Mouse (Mus musculus) embryonic facial prominence, embryonic 10.5 days (tissue): ENCODE results near the gene Cklf. TPM values are rescaled to one million over a fixed set of nuclear protein-coding genes. Genes with fewer than 3 reads are reported as not detected.
"Not testable (repeated sequence)": the region's sequence is repeated elsewhere in the genome, so short reads cannot be mapped to it uniquely, and the experiment has no call there.

ENCODE experiments used
- DNase-seq: peaks from one replicate; pipeline ENCODE4 v3.0.0-alpha.2; 2017; ENCODE audit warnings: low spot score
- H3K27ac ChIP-seq: fragments of 300-500 bp; sonication (generic); replicated peaks from 2 replicates; pipeline ENCODE4 v1.5.1; 2016; ENCODE audit warnings: mild to moderate bottlenecking
- H3K27me3 ChIP-seq: fragments of 300-500 bp; sonication (generic); replicated peaks from 2 replicates; pipeline ENCODE4 v1.6.1; 2016; ENCODE audit warnings: low read depth, mild to moderate bottlenecking; ENCODE audit not compliant: poor library complexity, severe bottlenecking
- H3K36me3 ChIP-seq: fragments of 300-500 bp; sonication (generic); replicated peaks from 2 replicates; pipeline ENCODE4 v1.6.1; 2016; ENCODE audit warnings: mild to moderate bottlenecking, moderate library complexity
- H3K4me1 ChIP-seq: fragments of 300-500 bp; sonication (generic); 2 replicates; pipeline ENCODE4 v1.6.1; 2016
- H3K4me3 ChIP-seq: fragments of 300-500 bp; sonication (generic); 2 replicates; pipeline ENCODE4 v1.5.1; 2016; ENCODE audit warnings: mild to moderate bottlenecking, moderate library complexity
- H3K9me3 ChIP-seq: fragments of 300-500 bp; sonication (generic); 2 replicates; pipeline ENCODE4 v1.6.1; 2016; ENCODE audit warnings: mild to moderate bottlenecking
- WGBS: fragments of 180-500 bp; shearing (Covaris S2); methylation state at CpG from one replicate; pipeline ENCODE4 v1.1.7; 2016; 5-methylcytosine and 5-hydroxymethylcytosine counted together
- polyA plus RNA-seq: library from polyadenylated mRNA; unstranded; fragments of >200 nt; fragmentation: Nextera tagmentation; extraction: Ambion mirVana; gene quantifications from 2 replicates; pipeline ENCODE4 v1.2.1, GENCODE M21; 2016

Gene Cklf
- polyA plus RNA-seq, 1 experiment from 2014 or later, result 41.4 TPM

DNA sequence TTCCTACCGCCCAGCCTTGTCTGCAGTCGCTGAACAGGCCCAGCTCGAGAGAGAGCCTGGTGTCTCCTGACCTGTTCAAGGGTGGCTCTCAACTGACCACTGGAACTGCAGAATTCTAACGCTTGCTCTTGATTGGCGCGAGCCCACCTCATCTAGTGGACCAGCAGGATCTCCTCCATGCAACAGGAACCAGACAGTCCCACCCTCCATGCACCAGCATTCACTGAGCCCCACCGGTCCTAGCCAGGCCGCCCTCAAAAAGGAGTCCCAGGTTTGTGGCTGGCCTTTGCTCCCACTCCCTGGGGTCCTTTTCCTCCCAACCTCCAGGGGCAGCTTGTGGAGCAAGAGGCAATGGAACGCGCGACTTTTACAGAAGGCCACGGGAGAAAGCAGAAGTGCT lies 42.4 kb downstream of the Cklf start, which contains the start of gene Cmtm2a:
TSS of gene Cmtm2a (minus strand) at position 101 of the 400 bp plus-strand sequence.
- 88% methylated on average over 12 of the region's 12 CpGs for WGBS
- not testable (repeated sequence) for H3K4me3 ChIP-seq, H3K4me1 ChIP-seq, DNase-seq, H3K27me3 ChIP-seq, H3K36me3 ChIP-seq, H3K27ac ChIP-seq, H3K9me3 ChIP-seq

DNA sequence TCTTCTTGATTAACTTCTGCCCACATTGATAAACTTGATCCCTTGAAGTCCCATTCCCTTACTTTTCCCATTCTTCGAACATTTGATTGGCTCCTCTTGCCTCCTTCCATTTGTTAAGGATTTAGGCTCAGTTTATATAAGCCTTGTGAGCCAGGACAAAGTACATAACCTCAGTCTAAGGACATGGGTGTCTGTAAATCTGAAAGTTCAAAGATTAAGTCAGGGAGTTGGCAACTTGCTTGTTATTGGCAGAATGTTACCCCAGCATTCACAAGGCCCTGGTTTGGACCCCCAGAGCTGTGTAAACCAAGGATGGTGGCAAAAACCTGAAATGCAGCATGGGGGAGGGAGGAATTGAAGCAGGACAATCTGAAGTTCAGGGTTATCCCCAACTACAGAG lies 43.7 kb downstream of the Cklf start:
- no peak overlapping the region for H3K4me3 ChIP-seq
- H3K4me1 ChIP-seq, result peaks cover 3% of the 10 kb centered on the region; the same call in 1 of the 2 replicates
- H3K27me3 ChIP-seq, result no peaks in the 10 kb centered on the region
- no peaks in the 10 kb centered on the region for H3K9me3 ChIP-seq
- 90% methylated on average over 1 of the region's 1 CpGs for WGBS
- no peaks in the 10 kb centered on the region for H3K36me3 ChIP-seq
- no peak overlapping the region for H3K27ac ChIP-seq
- no peak for DNase-seq

GRCm38 (mm10) chr8:104301577-104301976 lies 50.9 kb downstream of the Cklf start:
- H3K4me3 ChIP-seq, H3K27me3 ChIP-seq, H3K9me3 ChIP-seq, H3K27ac ChIP-seq, H3K36me3 ChIP-seq: not testable (repeated sequence)
- DNase-seq, result peak; percentile 37
- H3K4me1 ChIP-seq, result peaks cover 16% of the 10 kb centered on the region
- 14% methylated on average over 3 of the region's 3 CpGs for WGBS

DNA sequence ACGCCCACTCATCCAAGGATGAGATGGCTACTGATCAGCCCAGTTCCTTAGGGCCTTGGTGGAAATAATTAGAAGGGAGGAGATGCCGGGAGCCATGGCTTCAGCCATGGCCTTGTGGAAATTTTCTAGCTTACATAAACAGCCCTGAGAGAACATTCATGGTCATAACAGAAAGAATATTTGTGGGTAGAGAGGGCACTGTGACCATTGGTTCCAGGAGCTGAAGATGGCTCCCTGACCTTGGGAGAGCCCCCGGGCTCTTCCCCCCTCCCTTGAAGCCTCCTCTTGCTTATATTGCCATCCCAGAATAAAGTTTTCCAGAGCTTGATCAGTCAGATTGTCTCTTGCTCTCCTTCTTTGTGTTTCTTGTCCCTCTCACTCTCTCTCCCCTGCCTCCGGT lies 51.9 kb downstream of the Cklf start:
- not testable (repeated sequence) for H3K4me3 ChIP-seq, DNase-seq, H3K27ac ChIP-seq, H3K9me3 ChIP-seq, H3K27me3 ChIP-seq, H3K36me3 ChIP-seq
- WGBS, result 87% methylated on average over 4 of the region's 4 CpGs
- H3K4me1 ChIP-seq, result peaks cover 13% of the 10 kb centered on the region

GRCm38 (mm10) chr8:104304962-104305361 lies 54.3 kb downstream of the Cklf start:
- Histone ChIP-seq H3K4me3 (no peak overlapping the region), H3K27me3 (no peaks in the 10 kb centered on the region), H3K27ac (no peak overlapping the region), H3K9me3 (no peaks in the 10 kb centered on the region), H3K36me3 (no peaks in the 10 kb centered on the region), H3K4me1 (peaks cover 13% of the 10 kb centered on the region)
- DNase-seq, result no peak
- 88% methylated on average over 11 of the region's 11 CpGs for WGBS

DNA sequence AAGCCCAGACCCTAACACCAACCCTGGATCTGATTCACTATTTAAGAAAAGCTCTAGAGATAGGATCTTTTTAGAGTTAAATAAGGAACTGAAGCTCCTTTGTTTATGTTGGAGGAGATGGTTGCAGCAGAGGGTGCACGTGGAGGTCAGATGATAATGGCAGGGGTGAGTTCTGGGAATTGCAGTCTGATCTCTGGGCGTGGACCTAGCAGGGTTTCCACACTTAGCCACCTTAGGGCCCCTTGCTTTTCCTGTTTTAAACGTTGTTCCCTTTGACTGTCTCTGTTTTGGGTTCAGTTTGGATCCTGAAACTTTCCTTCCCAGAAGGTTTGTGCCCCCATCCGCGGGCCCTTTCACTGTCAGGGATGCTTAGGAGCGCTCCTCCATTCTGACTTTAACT lies 57.7 kb downstream of the Cklf start:
- H3K4me1 ChIP-seq, H3K27ac ChIP-seq, H3K36me3 ChIP-seq, H3K4me3 ChIP-seq, H3K27me3 ChIP-seq, H3K9me3 ChIP-seq, DNase-seq: not testable (repeated sequence)
- 56% methylated on average over 6 of the region's 6 CpGs for WGBS

- 90% methylated on average over 36 of the region's 36 CpGs for WGBS
- H3K36me3 ChIP-seq, H3K27me3 ChIP-seq, H3K9me3 ChIP-seq, DNase-seq, H3K4me3 ChIP-seq, H3K4me1 ChIP-seq, H3K27ac ChIP-seq: not testable (repeated sequence)
These were observed 58.9 kb downstream of the Cklf start, which contains the start of the genes Gm45711 and Cmtm1 for GRCm38 (mm10) chr8:104309441-104310155. Gene Gm45711 (minus strand): TSS chr8:104310081. Gene Cmtm1 (minus strand): TSS chr8:104310145.

GRCm38 (mm10) chr8:104312023-104312422 lies 61.4 kb downstream of the Cklf start:
- not testable (repeated sequence) for H3K36me3 ChIP-seq, H3K27me3 ChIP-seq, H3K9me3 ChIP-seq, H3K4me1 ChIP-seq, H3K4me3 ChIP-seq, DNase-seq, H3K27ac ChIP-seq
- 90% methylated on average over 3 of the region's 3 CpGs for WGBS

DNA sequence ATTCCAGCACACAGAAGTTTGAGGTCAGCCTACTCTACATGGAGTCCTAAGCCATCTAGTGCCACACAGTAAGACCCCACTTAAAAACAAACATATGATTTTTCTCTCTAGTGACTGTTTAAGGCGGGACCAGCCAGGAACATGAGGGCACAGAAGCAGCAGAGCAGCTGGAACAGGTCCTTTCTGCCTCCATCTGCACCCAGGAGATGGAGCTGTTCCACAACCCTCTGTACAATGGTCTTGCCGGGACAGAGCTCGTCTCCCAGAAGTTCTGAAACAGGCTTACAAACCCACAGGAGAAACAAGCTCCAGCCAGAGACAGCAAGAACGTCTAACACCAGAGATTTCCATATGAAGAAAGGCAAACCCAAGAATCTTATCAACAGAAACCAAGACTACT lies 62.6 kb downstream of the Cklf start:
- Histone ChIP-seq H3K9me3 (no peaks in the 10 kb centered on the region), H3K27ac (no peak overlapping the region), H3K27me3 (no peaks in the 10 kb centered on the region), H3K4me1 (no peaks in the 10 kb centered on the region), H3K36me3 (no peaks in the 10 kb centered on the region), H3K4me3 (no peak overlapping the region)
- WGBS, result 79% methylated on average over 4 of the region's 4 CpGs
- DNase-seq, result no peak

Other genes starting within 250 kb of the Cklf start
- gene Cdh5, start 149.2 kb upstream of the Cklf start, polyA plus RNA-seq, result 15.4 and 15.6 TPM in 2 replicates
- gene Bean1, start 80.4 kb upstream of the Cklf start, polyA plus RNA-seq, result 0.20 TPM in 2 replicates
- gene Tk2, start 2.3 kb upstream of the Cklf start, polyA plus RNA-seq, result 20.2 and 21.6 TPM in 2 replicates
- gene Cmtm2a, start 42.3 kb downstream of the Cklf start, polyA plus RNA-seq, result not detected in 2 replicates
- gene Gm45711, start 59.2 kb downstream of the Cklf start, polyA plus RNA-seq, result not detected in 2 replicates
- not detected in 2 replicates for gene Cmtm1, start 59.3 kb downstream of the Cklf start, polyA plus RNA-seq
- gene Gm11020, start 70.7 kb downstream of the Cklf start, polyA plus RNA-seq, result not detected in 2 replicates
- not detected in 2 replicates for gene Cmtm2b, start 71.4 kb downstream of the Cklf start, polyA plus RNA-seq
- gene Cmtm3, start 88.5 kb downstream of the Cklf start, polyA plus RNA-seq, result 93.4 and 105 TPM in 2 replicates
- gene Cmtm4, start 144.9 kb downstream of the Cklf start, polyA plus RNA-seq, result 2.2 and 2.4 TPM in 2 replicates
- gene Dync1li2, start 192.2 kb downstream of the Cklf start, polyA plus RNA-seq, result 69.3 and 74.4 TPM in 2 replicates